Mouse (Mus musculus): ENCODE results near the gene F830045P16Rik. TPM values are rescaled to one million over a fixed set of nuclear protein-coding genes. Genes with fewer than 3 reads are reported as not detected.

Gene F830045P16Rik
- total RNA-seq (2023): not detected

DNA sequence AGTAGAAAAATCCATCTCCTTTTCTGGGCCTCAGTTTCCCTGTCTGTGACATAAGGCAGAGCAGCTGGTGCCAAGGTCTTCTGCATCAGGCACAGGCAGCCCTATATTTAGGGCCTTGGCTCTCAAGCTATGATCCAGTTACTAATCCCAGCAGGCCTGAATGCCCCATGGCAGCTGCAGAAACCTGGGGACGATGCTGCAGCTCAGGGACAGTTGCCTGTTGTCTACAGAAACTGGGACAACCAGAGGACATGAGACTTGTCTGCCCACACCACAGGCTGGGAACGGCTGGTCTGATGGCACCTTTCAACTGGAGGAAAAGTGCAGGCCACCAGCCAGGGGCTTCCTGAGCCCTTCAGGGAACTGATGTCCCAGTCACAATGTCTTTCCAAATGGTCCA, at the start of gene F830045P16Rik:
Gene F830045P16Rik, minus strand, starts transcription at position 226 of the 400 bp plus-strand sequence.

Other genes with a start within 250 kb of the F830045P16Rik start
- 1.1 TPM for gene Ckap2l, start 239.4 kb downstream of the F830045P16Rik start, total RNA-seq (2023)
- not detected for gene Il1a, start 226.6 kb downstream of the F830045P16Rik start, total RNA-seq (2023)
- gene Il1b, start 165.5 kb downstream of the F830045P16Rik start, total RNA-seq (2023): 15.8 TPM
- 9.6 TPM for gene Sirpa, start 56.2 kb upstream of the F830045P16Rik start, total RNA-seq (2023)
- gene Pdyn, start 163.2 kb upstream of the F830045P16Rik start, total RNA-seq (2023): not detected